Mouse (Mus musculus) T-helper 1 cell (primary cell): ENCODE data around the gene Gm45521.
"Not testable (repeated sequence)": the region's sequence is repeated elsewhere in the genome, so short reads cannot be mapped to it uniquely, and the experiment has no call there.

Experiments
- in situ Hi-C: fragments of 300-600 bp; cut with MboI, MseI; formaldehyde crosslinking; loops from one replicate; pipeline ENCODE4 v1.15.1; 2025; ENCODE audit warnings: high pct_unique_total_duplicates

Gm45521 gene

DNA sequence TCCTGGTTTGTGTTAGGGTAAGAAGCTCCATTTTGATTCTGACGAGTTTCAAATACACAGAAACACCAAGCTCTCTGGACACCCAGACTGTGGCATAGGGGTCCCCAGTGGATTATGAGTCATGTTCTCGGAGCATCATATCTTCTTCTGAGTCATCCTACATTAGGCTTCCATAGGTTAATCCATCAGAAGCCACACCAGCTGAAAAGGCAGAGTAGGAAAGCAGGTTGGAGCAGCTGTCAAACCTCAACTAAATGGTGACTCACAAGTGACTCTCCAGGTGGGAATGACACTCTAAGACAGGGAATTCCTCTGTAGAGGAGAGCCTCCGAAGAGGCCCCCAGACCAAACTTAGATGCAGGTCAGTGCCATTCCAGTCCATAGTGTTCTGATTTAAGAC, 41.9 kb downstream of the Gm45521 start:
- in situ Hi-C loops, result loop anchor here (10.0 kb wide), 1 partner anchor 184 kb away; the partner anchor contains the start of gene Flnb

DNA sequence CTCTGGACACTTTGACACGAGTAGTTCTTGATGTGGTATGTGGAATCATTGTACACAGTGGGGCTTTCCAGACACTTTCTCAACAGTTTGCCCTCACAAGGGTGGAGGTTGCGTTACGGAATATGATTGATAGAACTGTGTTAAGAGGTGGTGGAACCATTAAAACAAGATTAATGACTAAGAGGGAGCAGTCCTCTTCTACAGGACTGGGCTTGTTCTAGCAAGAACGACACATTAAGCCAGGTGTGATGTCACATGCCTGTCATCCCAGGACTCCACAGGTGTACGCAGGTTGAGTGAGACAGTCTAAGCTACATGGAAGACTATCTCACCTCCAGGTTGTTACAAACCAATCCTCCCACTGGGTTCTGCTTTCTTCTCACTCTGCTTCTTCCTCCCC, 42.3 kb downstream of the Gm45521 start:
- in situ Hi-C loops, result loop anchor here (10.0 kb wide), 1 partner anchor 185 kb away; the partner anchor contains the start of gene Flnb

DNA sequence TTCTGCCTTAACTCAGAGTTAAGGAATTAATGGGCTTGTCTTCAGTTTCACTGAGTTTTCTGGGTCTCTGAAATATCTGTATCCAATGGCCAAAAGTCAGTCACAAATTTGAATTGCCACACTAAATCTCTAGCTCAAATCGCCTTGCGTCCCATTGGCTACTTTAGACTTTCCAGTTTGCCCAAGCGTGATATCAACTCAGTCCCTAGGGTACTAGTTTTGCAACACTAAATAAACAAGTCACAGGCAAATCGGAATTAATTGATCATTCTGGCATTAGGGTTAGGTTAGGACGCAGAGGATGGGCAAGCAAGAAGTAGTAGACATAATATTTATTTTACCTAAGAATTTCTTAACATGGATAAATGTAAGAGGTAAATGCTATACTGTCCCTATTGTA, 43.2 kb downstream of the Gm45521 start:
- in situ Hi-C loops, result loop anchor here (5.0 kb wide), 1 partner anchor 33 kb away; no protein-coding TSS in a partner anchor

DNA sequence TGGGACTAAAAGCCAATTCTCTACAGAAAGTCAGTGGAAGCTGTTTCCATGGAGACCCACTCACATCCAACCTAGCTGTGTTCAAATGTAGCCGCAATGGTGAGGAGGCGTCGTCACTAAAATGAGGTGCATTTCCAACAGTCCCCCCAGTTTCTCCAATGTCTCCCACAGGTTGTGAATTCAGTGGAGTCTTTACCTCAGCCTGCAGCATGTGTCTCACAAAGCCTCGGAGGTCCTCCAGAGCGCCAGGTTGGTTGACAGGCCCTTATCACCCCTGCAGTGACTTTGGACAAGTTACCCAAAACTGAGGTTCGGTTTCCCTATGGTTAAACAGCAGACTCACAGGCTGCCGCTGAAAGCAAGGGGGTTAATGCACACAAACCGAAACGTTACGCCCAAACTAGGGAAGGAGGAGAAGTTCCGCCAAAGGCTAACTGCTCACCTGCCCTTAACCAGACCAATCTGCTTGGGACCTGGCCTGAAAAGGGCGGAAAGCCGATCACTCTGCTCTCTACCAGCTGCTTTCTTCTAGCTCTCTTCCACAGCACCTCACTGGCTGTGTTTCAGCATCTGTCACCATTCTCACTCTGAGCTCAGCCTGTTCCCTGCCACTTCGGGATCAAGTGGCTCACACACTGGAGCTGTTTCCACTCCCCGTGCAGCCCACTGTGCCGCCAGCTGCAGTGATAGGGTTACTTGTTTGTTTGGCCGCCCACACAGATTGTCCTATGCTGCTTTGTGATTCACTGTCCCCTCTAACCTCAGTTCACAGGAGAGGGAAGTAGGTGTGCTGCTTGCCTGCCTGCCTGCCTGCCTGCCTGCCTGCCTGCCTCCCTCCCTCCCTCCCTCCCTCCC, 44.0 kb downstream of the Gm45521 start:
- in situ Hi-C loops, result loop anchor here (5.0 kb wide), 1 partner anchor 34 kb away; no protein-coding TSS in a partner anchor

DNA sequence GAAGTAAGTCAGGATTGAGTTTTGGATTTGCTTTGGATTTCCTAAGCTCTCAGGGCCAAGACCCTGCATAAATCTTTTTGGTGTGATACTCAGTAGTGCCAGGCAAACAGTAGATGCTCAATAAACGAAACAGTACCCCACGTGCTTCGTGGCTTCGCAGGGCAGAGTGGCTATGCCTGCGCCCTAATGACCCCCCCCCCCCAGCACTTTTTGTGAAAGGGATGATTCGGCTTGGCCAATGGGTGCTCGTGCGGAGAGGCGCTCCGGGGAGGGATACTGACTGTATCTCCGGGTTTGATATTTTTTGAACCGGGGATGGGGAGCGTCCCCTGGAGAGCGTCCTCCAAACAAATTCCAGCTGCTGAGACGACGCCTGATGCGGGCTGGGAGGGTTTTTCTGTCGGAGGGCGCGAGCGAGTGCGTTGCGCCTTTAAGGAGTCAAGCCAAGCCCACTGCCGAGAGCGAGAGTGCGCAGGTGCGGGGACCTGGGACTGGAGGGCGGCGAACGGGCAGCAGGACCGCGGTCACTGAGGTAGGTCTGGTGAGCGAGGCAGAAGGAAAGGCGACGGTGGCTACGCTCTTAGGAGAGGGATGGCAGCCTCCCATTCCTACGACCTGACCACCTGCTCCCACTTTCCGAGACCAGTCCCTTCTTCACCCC, 45.5 kb downstream of the Gm45521 start, which contains the start of gene Abhd6:
Abhd6 (plus strand) TSS at position 471 of the 661 bp plus-strand sequence.
- in situ Hi-C loops, result loop anchor here (5.0 kb wide), 1 partner anchor 35 kb away; no protein-coding TSS in a partner anchor

DNA sequence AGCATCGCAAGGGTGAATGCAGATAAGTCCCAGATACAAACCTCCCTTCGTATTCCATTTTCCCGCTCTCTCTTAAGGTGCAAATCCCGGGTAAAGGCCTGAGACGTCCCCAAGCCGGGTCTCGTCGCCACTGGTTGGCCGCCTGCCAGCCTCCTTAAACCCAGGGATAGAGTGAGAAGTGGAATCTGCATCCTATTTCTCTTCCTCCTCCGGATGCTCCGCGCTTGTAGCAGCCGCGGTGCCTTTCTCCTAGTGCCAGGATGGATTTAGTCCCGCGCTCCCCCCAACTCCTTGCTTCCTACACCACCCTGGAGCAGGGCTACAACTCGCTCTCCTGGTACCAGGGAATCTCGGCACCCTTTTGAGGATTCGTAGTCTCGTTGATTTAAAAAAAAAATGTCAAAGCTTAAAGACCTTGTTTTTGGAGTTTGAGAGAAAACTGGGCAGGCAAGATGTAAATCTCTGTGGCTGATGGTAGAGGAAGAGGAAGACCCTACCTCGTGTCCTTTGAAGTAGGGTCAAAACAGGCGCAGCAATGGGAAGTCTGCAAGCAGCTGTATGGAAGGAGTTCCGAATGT, 46.1 kb downstream of the Gm45521 start:
- in situ Hi-C loops, result loop anchor here (5.0 kb wide), 1 partner anchor 36 kb away; no protein-coding TSS in a partner anchor

DNA sequence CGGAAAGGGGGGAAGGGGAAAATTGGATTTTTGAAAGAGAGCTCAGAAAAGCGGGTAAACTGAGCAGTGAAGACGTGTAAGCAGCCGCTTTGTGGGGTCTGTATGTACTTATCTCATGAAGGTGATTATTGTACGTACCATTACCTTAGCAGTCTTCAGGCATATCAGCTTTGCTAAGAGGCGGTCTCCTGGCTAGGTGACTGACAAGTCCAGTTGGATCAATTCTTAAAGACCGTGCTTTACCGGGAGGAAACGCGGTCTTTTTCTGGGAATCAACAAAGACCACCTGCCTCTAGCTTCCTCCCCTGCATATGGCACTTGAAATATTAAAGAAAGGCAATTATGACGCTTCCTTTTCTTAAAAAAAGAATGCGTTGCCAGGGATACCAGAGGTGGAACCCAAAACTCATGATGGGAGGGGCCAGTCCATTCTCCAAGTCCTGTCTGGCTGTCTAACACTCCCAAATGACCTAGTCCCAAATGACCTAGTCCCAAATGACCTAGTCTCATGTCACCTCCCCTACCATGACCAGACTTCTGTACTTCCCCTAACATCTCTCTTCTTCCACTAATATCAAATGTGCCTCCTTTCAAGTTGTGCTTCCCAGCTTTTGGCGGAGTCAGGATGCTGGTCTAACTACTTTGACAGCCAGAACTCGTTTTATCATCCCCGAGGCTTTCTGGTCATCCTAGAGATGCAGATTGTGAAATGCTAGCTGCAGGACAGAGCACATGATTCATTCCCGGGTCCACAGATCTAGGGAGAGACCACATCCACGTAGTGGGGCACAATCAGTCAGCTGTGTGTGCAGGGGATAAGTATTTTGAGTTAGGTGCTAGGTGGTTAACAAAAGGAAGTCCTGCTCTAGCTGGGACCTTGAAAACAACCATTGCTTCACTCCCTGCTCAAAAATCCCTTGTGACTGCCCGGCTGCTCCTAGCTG, 46.9 kb downstream of the Gm45521 start:
- in situ Hi-C loops, result loop anchor here (5.0 kb wide), 1 partner anchor 37 kb away; no protein-coding TSS in a partner anchor

DNA sequence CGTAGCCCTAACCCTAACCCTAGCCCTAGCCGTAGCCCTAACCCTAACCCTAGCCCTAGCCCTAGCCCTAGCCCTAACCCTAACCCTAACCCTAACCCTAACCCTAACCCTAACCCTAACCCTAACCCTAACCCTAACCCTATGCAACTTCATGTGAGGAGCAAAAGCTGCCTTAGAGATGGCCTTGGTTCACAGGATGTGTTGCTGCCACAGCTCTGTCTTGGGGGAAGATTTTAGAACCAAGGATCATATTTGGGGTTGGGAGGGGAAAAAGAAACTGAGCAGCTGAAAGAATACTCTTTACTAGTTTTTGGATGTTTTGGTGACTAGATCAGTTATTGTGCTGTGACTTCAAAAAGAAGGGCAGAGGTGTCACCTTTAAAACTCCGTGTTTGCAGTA, 49.0 kb downstream of the Gm45521 start:
- in situ Hi-C loops, result not testable (repeated sequence)

DNA sequence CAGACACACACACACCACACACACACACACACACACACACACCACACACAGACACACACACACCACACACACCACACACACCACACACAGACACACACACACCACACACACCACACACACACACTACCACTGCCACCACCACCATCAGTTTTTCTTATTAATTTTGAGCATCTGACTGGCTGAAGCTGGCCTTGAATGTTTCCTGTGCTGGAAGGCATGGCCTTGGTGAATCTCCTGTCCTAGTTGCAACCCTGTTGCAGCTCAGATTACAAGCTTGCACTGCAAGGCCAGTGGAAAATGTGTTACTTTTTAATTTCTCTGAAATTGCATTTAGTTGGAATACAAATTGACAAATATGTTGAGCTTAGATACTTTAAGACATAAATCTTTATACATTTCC, 50.0 kb downstream of the Gm45521 start:
- in situ Hi-C loops, result no loop called here

DNA sequence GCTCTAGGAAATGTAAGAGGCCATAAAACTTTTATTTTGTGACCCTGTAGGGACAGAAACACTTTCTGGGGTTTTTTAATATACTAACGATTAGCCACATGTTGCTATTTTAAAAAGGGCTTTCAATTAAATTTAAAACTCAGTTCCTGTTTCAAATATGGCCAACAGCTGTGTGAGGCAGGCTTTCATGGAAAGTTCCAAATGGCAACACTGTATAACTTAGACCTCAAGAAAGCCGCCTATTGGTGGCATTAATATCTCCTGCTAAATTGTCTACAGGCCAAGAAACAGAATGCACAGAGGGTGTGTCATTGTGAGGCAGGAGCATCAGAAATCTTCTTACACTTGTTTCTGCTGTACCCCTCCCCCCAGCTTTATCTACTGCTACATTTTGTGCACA, 50.4 kb downstream of the Gm45521 start:
- in situ Hi-C loops, result no loop called here

DNA sequence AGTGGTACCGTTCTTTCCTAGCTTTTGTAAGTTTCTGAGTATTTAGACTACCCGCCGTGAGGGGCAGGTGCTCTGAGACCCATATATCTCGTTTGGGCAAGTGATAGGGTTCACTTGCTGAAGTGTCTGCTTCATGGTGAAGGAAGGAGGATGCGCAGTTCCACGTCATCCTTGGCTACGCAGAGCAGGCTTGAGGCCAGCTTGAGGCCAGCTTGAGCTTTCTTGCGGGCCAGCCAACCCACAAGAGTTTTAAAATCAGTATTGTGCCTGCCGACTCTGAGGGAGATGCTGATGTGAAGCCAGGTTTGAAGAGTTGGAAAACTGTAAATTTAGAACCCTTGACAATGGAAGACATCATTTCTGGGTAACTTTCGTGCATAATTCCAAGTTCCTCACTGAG, 50.8 kb downstream of the Gm45521 start:
- in situ Hi-C loops, result no loop called here
